Comparison of ENCODE assay signal across 22 mouse cellular contexts in the genomic region with DNA sequence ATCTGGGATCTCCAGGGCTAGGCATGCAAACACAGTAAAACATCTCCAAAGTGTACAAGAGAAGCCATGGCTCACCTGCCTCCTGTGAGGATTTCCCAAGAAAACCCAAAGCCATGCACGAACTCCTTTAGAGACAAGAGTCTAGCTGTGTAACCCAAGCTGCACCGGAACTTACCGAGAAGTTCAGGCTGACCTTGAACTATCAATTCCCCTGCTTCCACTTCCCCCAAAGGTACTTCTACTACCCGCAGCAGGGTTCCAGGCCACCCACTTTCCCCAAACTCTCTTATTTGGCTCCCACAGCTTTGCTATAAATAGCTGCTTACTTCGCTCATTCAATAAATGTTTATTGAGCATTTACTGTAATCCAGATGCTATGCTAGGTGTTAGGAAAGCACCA. TPM values are rescaled to one million over a fixed set of nuclear protein-coding genes. Genes with fewer than 3 reads are reported as not detected.
DNase-seq lines count a peak whose midpoint lies in the region; TF ChIP-seq lines count a peak whose summit lies in the region.
"Had no signal": no experiment of that assay in that cellular context is flagged by ENCODE, and none has a peak within 500 bp of the region (broad histone marks: within the 10 kb centered on the region; RNA-seq: fewer than 3 reads in every experiment).

No protein-coding gene starts in this region.

- H3K9me3 ChIP-seq in heart, embryonic 10.5 days: no peaks in the 10 kb centered on the region
- H3K9me3 ChIP-seq in ES-E14 (ENCODE audit: control insufficient read depth, insufficient read depth, low read depth, low read length): no peaks in the 10 kb centered on the region
- H3K9me3 ChIP-seq: embryonic facial prominence, embryonic 13.5 days; embryonic facial prominence, embryonic 15.5 days; forebrain, embryonic 10.5 days; forebrain, embryonic 12.5 days had no signal

- H3K9ac ChIP-seq in ES-E14 (ENCODE audit: insufficient read depth, low read depth, low read length, poor library complexity, severe bottlenecking): no peak overlapping the region
- H3K9ac ChIP-seq: embryonic facial prominence, embryonic 13.5 days; embryonic facial prominence, embryonic 15.5 days; forebrain, embryonic 12.5 days had no signal

- H3K27ac ChIP-seq in heart, embryonic 10.5 days: peak overlapping the region; percentile 25; the same call in 1 of the 2 replicates
- H3K27ac ChIP-seq in ES-E14 (ENCODE audit: insufficient read depth, low read depth, low read length, poor library complexity, severe bottlenecking): peak overlapping the region; percentile 56; the same call in 1 of the 2 replicates
- H3K27ac ChIP-seq: embryonic facial prominence, embryonic 13.5 days; embryonic facial prominence, embryonic 15.5 days; forebrain, embryonic 10.5 days; forebrain, embryonic 12.5 days had no signal

- no peak for DNase-seq in heart, embryonic 10.5 days (ENCODE audit: low spot score)
- DNase-seq in heart, postnatal 4 days: no peak
- peak; percentile 71 for DNase-seq in ES-CJ7 (ENCODE audit: low read depth, low spot score)
- no peak for DNase-seq in ES-E14 (ENCODE audit: low read depth, low spot score)
- DNase-seq in ZHBTc4 (ENCODE audit: low read depth, low spot score): peak; percentile 40
- no peak for DNase-seq in cerebellum, adult 18-20 months
- no peak for DNase-seq in retina, embryonic 14.5 days (ENCODE audit: low spot score)
- DNase-seq: adrenal gland, adult 2 months; adrenal gland, postnatal 10 days; adrenal gland, postnatal 25 days; cerebellum, adult 11-12 months; cerebellum, adult 8-10 months; cerebellum, adult 9-11 months; cerebellum, postnatal 14 days; cerebellum, postnatal 36 days; embryo, embryonic 11 days had no signal

- no peaks in the 10 kb centered on the region for H3K27me3 ChIP-seq in heart, embryonic 10.5 days (ENCODE audit: insufficient read depth, poor library complexity, severe bottlenecking)
- H3K27me3 ChIP-seq: embryonic facial prominence, embryonic 13.5 days; embryonic facial prominence, embryonic 15.5 days; forebrain, embryonic 12.5 days had no signal

- in situ Hi-C loops in ES-E14 (cut with MboI; ENCODE audit: low sequenced_read_pairs in 2 of 2, unreplicated experiment in 2 of 2): no loop called here

- H3K36me3 ChIP-seq in heart, embryonic 10.5 days: no peaks in the 10 kb centered on the region
- H3K36me3 ChIP-seq in ES-E14 (ENCODE audit: control insufficient read depth, insufficient read depth, low read length, poor library complexity, severe bottlenecking): no peaks in the 10 kb centered on the region
- H3K36me3 ChIP-seq: embryonic facial prominence, embryonic 13.5 days; embryonic facial prominence, embryonic 15.5 days; forebrain, embryonic 10.5 days; forebrain, embryonic 12.5 days had no signal

- no peak overlapping the region for H3K4me3 ChIP-seq in heart, embryonic 10.5 days
- no peak overlapping the region for H3K4me3 ChIP-seq in ES-E14 (ENCODE audit: insufficient read depth in 1 of 2, low read depth in 1 of 2, low read length in 2 of 2, poor library complexity in 1 of 2, severe bottlenecking in 1 of 2)
- H3K4me3 ChIP-seq: embryonic facial prominence, embryonic 13.5 days; embryonic facial prominence, embryonic 15.5 days; erythroblast, embryonic 14.5 days; forebrain, embryonic 10.5 days; forebrain, embryonic 12.5 days had no signal

- WGBS in heart, embryonic 10.5 days: 82% methylated on average over 5 of the region's 5 CpGs

- H3K4me1 ChIP-seq in heart, embryonic 10.5 days: peaks cover 64% of the 10 kb centered on the region
- peaks cover 15 to 32% of the 10 kb centered on the region in 2 experiments; a peak in 3 of 4 replicates for H3K4me1 ChIP-seq in ES-E14 (ENCODE audit: control insufficient read depth in 2 of 2, insufficient read depth in 2 of 2, low read length in 2 of 2, poor library complexity in 1 of 2)

TF ChIP-seq in ES-E14, 5 proteins besides CTCF, POLR2A, EP300 and RAD21:
- no peak for TF ChIP-seq CHD2 (IDR thresholded peaks at IDR 0.05; ENCODE audit: low read depth, low read length)
- TF ChIP-seq MAFK (IDR thresholded peaks at IDR 0.05; ENCODE audit: insufficient read depth, low read depth, low read length): no peak
- no peak for TF ChIP-seq ZC3H11A (IDR thresholded peaks at IDR 0.05; ENCODE audit: borderline replicate concordance, low read depth, low read length)
- no peak for TF ChIP-seq HCFC1 (IDR thresholded peaks at IDR 0.05; ENCODE audit: borderline replicate concordance, insufficient read depth, low read length)
- TF ChIP-seq ZNF384 (IDR thresholded peaks at IDR 0.05; ENCODE audit: low read depth, low read length): no peak

RNA-seq across cellular contexts. Expression of gene Sorl1, which starts 10.8 kb away (rescaled TPM):
- 6.8 and 12.6 TPM in 2 replicates for polyA plus RNA-seq in heart, embryonic 10.5 days (2016; fragmentation: Nextera tagmentation; extraction: Ambion mirVana)
- total RNA-seq in heart, postnatal 4 days (2021): 1 to 10 TPM; 5.1 to 5.3 TPM
- total RNA-seq in ES-E14 (2012; rRNA removed): 24.1 and 54.4 TPM in 2 replicates
- total RNA-seq: MEL had no signal

Comparison
In these comparisons a context has a peak if more than half of its experiments do, and no peak if none do; other contexts are left out.
1. DNase-seq: peak in ES-CJ7 (single experiment) and ZHBTc4 (single experiment); none in heart, embryonic 10.5 days (single experiment), heart, postnatal 4 days (single experiment), ES-E14 (single experiment), cerebellum, adult 18-20 months (0 of 2) and retina, embryonic 14.5 days (single experiment).